Mouse (Mus musculus): ENCODE results near the gene Cacna1d.

DNA sequence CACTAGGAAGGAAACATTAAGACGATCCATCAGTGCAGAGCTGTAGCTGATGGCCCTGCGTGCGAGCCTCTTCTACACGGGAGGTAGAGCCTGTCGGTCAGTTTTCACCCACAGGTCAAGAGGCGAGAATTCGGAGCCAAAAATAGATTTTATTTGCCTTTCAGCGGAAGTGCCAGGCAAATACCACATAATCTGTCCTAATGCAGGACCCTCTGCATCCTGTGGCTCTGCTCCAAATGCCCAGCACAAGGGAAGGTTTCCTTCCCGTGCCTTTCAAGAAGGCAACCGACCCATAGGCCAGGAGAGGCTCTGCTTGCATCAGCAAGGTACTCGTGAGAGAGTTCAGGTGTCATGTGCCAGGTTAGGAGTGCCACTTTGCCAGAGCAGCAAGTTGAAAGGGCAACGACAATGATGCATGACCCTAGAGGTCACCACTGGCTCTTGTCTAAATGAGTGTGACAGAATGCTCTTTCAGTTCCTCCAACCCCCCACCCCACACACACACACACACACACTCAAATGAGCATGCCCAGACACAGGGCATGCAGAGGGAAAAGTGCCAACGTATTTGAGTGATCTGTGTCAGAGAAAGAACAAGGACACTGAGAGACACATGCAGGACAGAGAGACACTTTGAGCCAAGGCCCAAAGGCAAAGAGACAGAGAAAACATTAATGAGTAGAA is 179.9 kb downstream of the Cacna1d start:
- TF ChIP-seq CTCF (IDR thresholded peaks at IDR 0.05; ENCODE audit: low read depth, low read length) (no peak), POLR2A (IDR thresholded peaks at IDR 0.05; ENCODE audit: extremely low read depth, insufficient read depth, low read length) (no peak)

Measured in liver, adult 2 months (tissue).